Mouse (Mus musculus): ENCODE measurements around the gene Ipo5.

Gene Ipo5

DNA sequence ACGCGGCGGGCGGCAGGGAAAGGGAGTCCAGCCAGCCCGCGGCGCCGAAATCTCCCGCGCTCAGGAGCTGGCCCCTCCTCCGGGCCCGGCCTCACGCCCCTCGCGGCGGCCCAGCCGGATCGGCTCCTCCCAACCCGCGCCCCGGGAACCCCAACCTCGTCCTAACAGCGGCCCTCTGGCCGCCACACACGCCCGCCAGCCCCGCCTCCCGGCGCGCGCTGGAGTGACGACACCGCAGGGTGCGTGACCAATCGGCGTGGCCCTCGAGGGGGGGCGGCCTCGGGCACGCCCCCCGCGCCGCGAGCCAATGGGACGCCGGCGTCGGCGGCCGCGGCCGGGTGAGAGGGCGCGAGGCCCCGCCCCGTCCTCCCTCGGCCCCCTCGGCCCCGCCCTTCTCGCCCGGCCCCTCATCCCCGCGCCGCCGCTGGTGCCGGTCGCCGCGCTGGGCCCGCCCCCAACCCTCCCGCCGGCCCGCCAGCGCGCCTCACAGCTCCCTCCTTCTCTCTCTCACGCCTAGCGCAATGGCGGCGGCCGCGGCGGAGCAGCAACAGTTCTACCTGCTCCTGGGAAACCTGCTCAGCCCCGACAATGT lies at the start of gene Ipo5:
TSS of gene Ipo5 (plus strand) at position 492 of the 592 bp plus-strand sequence.
- peak; percentile 93 for DNase-seq (ENCODE audit: extremely low read depth, insufficient read length, low spot score)

DNA sequence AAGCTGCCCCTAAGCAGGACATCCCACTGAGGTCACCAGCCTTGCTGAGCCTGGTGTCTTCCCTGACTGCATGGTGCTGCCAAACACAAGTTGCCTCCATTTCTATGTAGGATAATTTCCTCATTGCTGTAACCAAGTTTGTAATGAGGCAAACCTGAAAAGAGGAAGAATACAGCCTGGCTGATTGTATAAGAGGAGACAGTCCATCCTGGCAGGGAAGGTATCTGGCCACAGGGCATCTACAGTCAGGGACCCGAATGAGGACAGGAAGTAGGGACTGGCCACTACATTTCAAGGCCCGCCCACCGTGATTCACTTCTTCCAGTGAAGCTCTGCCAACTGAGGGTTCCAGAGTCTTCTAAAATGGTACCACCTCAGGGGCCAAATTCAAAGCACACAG lies 47.8 kb upstream of the Ipo5 start:
- DNase-seq (ENCODE audit: extremely low read depth, insufficient read length, low spot score): no peak

DNA sequence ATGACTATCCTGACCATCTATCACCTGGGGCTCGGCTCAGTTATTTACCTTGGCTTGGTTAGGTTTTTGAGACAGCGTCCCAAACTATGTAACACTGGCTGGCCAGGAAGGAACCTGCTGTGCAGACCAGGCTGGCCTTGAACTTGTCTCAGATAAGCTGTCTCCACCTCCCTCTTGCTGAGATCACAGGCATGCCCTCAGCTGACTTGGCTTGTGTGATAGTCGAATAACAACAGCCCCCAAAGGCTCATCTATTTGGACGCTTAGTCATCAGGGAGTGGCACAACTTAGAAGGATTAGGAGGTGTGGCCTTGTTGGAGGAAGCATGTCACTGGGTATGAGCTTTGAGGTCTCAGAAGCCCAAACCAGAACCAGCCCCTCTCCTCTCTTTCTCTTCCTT lies 46.1 kb upstream of the Ipo5 start:
- no peak for DNase-seq (ENCODE audit: extremely low read depth, insufficient read length, low spot score)

DNA sequence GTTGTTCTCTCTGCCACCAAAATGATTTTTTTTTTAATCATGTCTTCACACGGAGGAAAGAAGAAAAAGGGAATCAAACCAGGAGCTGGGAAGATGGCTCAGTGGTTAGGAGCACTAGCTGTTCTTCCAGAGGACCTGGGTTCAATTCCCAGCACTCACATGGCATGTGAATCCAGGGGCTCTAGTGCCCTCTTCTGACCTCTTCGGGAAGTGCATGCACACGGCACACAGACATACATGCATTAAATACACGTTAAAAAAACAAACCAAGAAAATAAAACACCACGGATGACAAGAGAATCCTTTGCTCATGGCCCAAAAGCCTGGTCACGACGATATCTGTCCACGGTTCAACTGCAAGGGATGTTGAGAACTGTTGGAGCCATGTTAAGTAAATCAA lies 44.5 kb upstream of the Ipo5 start:
- no peak for DNase-seq (ENCODE audit: extremely low read depth, insufficient read length, low spot score)

DNA sequence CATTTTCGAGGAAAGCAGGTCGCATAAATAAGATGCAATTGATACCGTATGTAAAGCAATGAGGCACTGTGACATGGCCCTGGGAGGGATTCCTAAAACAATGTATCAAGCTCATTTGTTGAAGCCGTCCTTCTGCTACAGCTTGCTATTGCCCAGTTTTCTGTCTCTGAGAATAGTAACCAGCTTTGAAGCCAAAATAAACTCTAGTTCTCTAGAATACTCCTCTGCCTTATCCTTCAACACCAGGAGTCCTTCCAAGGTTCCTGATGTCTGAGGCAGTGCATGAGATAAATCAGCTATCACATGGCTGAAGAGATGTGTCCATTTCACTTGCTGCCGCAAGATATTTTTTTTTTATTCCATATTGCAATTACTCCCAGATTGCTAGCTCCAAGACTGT lies 43.9 kb upstream of the Ipo5 start:
- no peak for DNase-seq (ENCODE audit: extremely low read depth, insufficient read length, low spot score)

DNA sequence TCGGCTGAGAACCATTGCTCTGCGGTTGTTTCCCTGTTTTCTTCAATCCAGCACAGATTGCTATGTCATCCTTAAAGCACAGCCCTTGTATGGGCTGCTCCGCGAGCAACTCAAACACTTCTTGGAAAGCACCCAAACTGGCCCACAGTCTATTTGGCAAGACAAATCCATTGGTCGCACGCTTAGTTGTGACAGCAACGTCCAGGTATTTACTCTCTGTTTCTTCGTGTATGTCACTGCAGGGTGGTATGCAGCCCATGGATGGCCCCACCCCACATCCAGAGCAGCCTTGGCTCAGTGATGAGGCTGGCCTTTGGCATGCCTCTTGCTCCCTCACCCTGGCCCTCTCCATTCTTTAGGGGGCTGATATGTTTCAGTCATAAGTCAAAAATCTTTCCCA lies 42.5 kb upstream of the Ipo5 start:
- peak; percentile 59 for DNase-seq (ENCODE audit: extremely low read depth, insufficient read length, low spot score)

DNA sequence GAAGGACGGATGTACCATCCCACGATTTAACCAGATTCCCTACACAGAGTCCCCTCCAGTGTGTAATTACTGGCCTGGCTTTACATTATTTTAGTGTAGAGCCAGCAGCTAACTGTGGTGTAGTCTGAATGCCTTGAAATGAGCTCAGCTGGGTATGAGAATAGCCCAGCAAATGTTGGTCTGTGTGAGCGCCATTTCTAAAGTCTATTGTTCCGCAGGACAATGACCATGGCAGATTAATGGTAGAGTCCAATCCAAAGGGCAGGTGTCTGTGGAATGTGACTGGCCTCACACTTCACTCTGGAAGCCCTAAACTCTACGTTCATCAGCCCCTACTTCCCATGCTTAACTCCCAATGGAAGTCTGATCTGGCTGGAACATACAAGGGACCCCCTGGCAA lies 40.3 kb upstream of the Ipo5 start:
- DNase-seq (ENCODE audit: extremely low read depth, insufficient read length, low spot score): no peak

DNA sequence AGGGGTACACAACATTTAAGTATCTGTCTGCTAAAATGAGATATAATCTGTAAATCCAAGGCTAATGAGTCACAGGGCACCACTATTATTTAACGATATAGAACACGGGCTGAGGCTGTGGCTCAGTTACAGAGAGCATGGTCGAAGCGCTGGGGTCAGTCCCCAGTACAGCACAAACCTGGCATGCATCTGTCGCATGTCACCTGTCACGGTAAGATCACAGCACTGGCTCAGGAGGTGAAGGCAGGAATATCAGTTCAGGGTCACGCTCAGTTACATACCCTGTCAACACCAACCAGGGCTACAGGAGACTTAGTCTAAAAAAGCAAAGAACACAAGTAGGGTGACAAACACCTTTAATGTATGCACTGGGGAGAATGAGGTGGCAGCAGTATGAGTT lies 36.6 kb upstream of the Ipo5 start:
- no peak for DNase-seq (ENCODE audit: extremely low read depth, insufficient read length, low spot score)

DNA sequence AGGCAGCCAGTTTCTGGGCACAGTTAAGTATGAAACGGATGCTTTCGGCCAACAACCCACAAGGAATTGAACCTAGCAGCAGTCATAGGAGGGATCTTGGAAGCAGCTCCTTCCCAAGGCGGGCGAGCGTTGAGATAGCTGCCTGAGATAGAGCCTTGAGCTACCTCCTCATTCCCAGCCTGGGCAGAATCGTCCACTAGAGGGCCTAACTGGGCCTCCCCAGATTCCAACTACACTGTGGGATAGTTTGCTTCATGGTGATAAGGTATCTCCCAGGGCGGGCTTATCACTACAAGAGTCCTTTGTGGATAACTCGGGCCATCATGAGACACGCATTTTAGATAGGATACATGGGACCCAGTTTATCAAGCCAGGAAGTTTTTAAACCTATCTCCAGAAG lies 35.9 kb upstream of the Ipo5 start:
- DNase-seq (ENCODE audit: extremely low read depth, insufficient read length, low spot score): no peak

DNA sequence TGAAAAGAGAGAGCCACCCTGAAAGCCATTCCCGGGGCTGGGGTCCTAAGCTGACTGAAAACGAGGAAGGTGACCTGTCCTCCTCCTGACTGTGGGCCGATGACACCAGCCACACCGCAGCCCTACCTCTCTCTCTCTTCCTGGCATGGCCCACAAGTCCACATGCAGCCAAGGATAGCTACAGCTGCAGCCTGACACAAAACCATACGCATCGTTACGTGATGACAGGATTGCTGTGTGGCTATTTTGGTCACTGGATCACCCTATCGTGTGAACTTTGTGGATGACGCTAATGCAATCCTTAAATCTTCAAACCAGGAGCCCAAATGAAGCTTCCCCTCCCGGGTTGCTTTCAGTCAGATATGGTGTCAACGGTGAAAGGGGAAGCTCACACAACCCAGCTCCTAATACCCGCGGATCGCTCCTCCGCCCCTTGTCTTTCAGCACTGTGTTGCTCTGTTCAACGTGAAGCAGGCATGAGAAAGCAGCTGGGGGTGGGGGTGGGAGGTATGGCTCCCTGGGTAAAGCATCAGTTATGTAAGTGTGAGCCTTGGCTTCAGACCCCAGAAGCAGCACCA lies 35.1 kb upstream of the Ipo5 start:
- no peak for DNase-seq (ENCODE audit: extremely low read depth, insufficient read length, low spot score)

DNA sequence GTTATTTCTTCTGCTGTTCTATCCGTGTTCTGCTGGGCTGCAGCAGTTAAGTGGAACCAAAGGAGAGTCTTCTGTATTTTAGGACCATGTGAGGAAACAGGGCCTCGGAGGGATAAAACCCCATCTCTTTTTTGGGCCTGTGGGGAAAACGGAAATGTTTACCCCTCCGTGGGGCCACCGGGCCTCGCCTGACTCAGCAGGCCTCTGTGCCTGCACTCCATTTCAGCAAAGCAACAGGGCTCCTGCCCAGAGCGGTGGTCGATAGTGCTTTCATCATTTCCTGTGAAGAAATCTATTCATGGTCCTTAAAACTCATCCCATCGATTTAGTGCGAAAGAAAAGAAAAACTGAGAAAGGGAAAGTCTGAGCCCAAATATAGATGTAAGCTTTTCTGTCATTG lies 33.9 kb upstream of the Ipo5 start:
- DNase-seq (ENCODE audit: extremely low read depth, insufficient read length, low spot score): no peak

DNA sequence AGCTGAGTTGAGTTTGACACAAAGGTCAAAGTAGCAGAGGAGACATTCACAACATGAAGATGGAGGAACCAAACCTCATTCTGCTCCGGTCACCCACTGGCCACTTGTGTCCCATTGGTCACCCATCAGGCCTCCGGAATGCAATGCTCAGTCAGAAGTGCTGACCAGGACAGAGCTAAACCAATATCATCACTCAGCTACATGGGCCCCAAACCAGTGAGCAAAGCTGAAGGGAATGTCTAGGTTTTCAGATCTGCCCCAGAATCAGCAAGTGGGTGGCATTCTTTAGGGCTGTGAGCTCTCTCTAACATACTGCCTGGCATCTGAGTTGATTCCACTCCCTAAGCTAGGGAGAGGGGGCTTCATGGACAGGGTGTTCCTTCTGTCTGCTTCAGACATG lies 32.0 kb upstream of the Ipo5 start:
- DNase-seq (ENCODE audit: extremely low read depth, insufficient read length, low spot score): no peak

DNA sequence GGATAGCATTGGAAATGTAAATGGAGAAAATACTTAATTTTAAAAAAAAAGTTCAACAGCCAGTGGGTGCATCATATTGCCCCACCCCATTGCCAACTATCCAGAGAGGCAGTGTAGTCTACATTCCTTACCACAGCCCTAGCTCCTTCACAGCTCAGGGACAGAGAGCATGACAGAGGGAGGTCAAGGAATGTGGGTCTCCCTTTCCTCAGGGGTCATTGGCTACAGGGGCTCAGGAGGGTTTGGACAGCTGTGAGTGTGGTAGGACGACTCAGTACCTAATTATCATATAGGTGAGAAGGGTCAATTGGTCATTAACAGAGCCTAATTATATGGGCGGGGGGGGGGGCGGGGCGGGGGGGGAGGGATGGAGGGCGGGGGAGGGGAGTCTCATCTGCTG lies 30.4 kb upstream of the Ipo5 start:
- DNase-seq (ENCODE audit: extremely low read depth, insufficient read length, low spot score): no peak

DNA sequence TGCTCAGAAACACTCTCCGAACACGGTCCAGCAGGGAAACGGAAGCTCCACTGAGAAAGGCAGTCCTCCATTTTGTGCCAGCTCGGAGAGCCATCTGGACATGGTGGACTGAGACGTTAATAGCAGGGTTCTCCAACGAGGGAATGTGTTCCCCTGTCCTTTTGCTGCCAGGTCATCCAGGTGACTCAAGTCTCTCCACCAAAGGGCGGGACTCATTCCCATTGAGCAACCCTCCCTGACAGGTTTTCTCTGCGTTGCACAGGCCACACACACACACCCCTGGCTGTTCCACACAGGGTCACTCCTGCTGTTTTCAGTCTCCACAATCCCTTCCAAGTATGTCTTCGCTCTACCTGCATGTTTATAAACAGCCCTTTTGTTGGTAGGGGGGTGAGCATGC lies 30.0 kb upstream of the Ipo5 start:
- DNase-seq (ENCODE audit: extremely low read depth, insufficient read length, low spot score): no peak

DNA sequence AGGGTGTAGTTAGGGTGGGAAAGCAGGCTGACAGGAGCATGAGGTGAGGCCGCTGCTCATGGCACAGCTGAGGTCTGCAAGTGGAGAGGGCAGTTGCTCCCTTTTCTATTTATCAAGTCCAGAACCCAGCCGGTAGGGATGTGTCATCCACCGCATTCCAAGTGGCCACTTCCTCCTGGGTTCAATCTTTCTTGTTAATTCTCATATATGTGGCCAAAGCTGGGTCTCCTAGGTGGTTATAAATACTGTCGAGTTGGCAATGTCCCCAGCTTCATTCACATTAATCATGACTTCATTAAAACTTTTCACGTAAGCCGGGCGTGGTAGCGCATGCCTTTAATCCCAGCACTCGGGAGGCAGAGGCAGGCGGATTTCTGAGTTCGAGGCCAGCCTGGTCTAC lies 22.3 kb upstream of the Ipo5 start:
- DNase-seq (ENCODE audit: extremely low read depth, insufficient read length, low spot score): peak; percentile 63

DNA sequence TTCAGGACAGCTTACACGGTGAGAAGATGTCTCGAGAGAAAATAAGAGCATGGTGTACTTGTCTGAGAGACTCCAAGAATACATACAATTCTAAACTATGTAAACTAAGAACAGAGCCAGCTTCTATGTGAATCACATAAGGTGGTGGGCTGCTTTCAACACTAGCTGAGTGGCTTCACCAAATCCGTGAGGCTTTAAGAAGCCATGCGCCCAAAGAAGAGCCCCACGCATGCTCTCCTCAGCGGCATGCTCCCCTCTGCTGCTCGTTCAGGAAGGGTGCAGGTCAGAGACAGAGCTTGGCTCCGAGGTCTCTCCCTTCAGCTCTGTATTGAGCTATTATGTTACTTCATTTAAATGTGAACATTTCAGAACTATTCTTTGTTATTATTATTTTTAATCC lies 18.7 kb upstream of the Ipo5 start:
- DNase-seq (ENCODE audit: extremely low read depth, insufficient read length, low spot score): no peak

DNA sequence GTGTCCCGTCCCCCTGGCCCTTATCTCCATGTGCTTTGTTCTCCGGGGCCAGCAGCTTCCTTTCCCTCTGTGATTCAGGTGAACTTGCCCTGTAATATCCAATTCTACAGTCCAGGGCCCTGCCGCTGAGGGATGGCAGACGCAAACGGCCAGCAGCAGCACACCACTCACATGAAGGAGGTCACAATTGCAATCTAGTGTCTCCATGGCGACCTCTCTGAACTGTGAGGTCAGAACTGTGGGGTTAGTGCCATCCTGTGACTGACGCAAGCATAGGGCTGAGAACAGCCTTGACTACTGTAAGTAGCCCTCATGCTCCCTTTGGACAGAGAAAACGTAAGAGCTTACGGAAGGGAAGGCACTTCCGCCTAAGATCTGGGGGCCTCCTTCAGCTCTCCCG lies 14.4 kb upstream of the Ipo5 start:
- DNase-seq (ENCODE audit: extremely low read depth, insufficient read length, low spot score): no peak

DNA sequence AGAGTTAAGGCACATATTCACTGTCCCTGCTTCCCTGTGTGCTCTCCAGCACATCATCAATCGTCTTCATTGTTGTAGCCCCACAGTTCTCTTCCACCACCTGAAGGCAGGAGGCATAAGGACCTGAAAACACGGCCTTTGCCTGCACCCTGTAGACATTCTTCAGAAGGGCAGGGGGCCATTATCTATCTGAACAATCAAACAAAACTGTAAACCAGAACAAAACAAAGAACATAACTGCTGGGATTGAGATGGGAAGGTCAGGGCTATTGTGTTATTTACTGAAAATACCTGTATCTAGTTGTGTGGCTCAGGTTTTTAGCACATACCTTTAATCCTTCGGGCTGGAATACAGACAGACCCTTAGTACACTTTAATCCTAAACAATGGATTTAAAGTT lies 12.1 kb upstream of the Ipo5 start:
- DNase-seq (ENCODE audit: extremely low read depth, insufficient read length, low spot score): no peak

DNA sequence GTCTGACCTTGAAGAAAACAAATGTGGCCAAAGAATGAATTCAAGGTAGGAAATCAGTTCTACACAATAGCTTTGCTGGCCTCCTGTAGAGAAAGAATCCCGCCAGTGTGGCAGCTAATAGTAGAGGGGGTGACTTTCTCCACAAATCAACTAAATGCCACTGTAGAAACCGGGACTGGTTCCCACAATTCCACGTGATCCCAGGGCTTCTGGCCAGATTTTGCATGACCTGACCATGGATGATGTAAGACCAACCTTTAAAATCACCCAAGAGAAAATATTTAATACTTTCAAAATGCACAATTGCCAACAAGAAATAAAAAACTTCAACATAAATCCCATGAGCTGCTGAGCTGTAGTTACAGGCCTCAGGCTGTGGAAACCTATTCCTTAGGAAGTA lies 1.6 kb upstream of the Ipo5 start:
- no peak for DNase-seq (ENCODE audit: extremely low read depth, insufficient read length, low spot score)

DNA sequence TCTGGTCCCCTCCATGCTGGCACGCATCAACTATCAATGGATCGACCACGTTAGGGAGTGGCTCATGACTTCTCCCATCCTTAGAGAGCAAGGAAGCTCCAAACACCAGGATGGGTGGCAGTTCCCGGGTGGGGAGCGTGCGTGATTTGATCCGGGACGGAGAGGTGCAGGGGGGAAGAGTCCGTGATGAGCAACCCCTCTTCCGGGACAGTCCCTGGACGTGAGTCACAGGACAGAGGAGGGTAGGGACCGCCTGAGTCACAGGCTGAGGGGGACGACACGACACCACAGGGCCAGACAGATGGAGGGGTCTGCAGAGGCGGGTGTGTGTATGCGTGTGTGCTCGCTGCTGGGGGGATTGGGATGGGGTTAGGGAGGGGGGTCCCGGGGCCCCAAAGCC lies 704 bp upstream of the Ipo5 start:
- DNase-seq (ENCODE audit: extremely low read depth, insufficient read length, low spot score): peak; percentile 80

DNA sequence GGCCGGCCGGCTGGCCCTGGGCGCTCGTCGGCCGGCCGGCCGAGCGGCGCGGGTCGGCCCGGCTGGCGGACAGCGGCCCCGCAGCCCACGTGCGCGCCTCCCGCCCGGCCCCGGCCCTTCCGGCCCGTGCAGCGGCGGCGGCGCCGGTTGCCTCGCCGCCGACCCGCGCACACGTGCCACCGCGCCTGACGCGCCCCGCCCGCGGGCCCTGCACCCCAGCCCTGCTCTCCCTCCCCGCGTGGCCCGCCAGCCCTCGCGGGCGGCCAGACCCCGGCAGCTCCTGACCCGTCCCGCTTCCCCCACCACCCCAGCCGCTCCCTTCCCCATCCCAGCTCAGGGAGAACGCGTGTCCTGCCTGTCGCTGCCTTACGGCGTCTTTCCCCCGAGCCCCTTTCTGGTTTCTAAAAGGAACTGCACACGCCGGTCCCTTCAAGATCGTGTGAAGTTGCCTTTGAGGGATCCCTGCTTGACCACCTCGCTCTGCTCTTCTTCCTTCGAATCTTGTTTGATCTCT lies 421 bp downstream of the Ipo5 start:
- DNase-seq (ENCODE audit: extremely low read depth, insufficient read length, low spot score): peak; percentile 44

DNA sequence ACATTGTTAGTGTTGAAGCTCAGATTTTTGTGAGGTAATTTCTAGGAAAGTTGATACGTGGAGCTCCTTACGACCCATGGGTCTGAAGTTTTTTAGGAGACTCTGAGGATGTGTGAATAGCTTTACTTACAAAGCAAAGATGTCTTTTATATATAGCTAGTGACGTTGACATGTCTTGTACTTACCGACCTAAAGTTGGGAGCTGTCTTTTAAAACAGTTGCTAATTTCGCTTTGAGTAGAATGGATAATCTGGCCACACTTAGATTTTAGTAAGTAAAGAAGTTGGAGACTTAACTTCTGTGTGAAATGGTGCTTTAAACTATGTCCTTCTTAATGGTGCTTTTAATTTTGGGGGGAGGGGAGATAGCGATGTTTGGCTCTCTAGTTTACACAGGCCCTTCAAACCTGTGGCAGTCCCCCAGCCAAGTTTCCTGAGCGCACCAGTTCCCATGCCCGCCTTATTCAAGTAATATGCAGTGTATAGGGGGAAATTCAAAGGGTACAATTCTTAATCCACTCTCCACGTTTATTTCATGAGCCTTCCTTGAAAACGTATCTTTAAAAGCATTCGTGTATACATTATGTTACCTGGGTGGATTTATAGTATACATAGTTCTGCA lies 1.2 kb downstream of the Ipo5 start:
- no peak for DNase-seq (ENCODE audit: extremely low read depth, insufficient read length, low spot score)
